Mouse (Mus musculus) CH12.LX (cell line): ENCODE data around the gene Slc35d2. TPM values are rescaled to one million over a fixed set of nuclear protein-coding genes. Genes with fewer than 3 reads are reported as not detected.

Experiments used
- DNase-seq: peaks from one replicate; pipeline ENCODE4 v3.0.0-alpha.2; 2013; ENCODE audit errors: extremely low read depth
- H3K27ac ChIP-seq: 2 replicates; pipeline ENCODE4 v1.5.1; 2012; ENCODE audit warnings: low read depth, mild to moderate bottlenecking, control low read depth, moderate library complexity; ENCODE audit not compliant: insufficient read depth
- H3K27me3 ChIP-seq: replicated peaks from 2 replicates; pipeline ENCODE3; 2012; ENCODE audit warnings: inconsistent platforms
- H3K36me3 ChIP-seq, 2 experiments: replicated peaks in 1 of 2; 2 replicates each; pipeline versions ENCODE3 to v1.6.1; 2012; ENCODE audit warnings: inconsistent platforms in 1 of 2, low read length in 1 of 2, mild to moderate bottlenecking in 1 of 2, mixed read lengths in 1 of 2, moderate library complexity in 1 of 2; ENCODE audit not compliant: control insufficient read depth in 1 of 2, insufficient read depth in 1 of 2
- H3K4me1 ChIP-seq, 2 experiments: 2 replicates each; pipeline ENCODE4 v1.6.1; 2012; ENCODE audit warnings: inconsistent platforms in 1 of 2, moderate library complexity in 1 of 2; ENCODE audit not compliant: insufficient read depth in 2 of 2, control insufficient read depth in 1 of 2
- H3K4me2 ChIP-seq: 2 replicates; pipeline ENCODE4 v1.6.1; 2012; ENCODE audit warnings: low read depth, mild to moderate bottlenecking, control low read depth; ENCODE audit not compliant: poor library complexity, insufficient read depth, severe bottlenecking
- H3K4me3 ChIP-seq, 3 experiments: fragments of 150-350 bp in 1 of 3; sonication (generic) in 1 of 3; replicated peaks in 1 of 3; 2 replicates each; pipeline versions ENCODE3 to v1.5.1; 2011 to 2012; ENCODE audit warnings: low read depth in 2 of 3, low read length in 2 of 3, mild to moderate bottlenecking in 2 of 3, moderate library complexity in 2 of 3, control low read depth in 1 of 3, improper control_type of control experiment in 1 of 3, inconsistent platforms in 1 of 3, mixed read lengths in 1 of 3; ENCODE audit not compliant: poor library complexity in 1 of 3
- H3K79me2 ChIP-seq: replicated peaks from 2 replicates; pipeline ENCODE4 v1.6.1; 2012; ENCODE audit warnings: mild to moderate bottlenecking, moderate library complexity; ENCODE audit not compliant: control insufficient read depth, poor library complexity, insufficient read depth, severe bottlenecking; ENCODE audit errors: extremely low read depth
- H3K9ac ChIP-seq: 2 replicates; pipeline ENCODE4 v1.6.1; 2012; ENCODE audit warnings: low read depth, mild to moderate bottlenecking, control low read depth, moderate library complexity; ENCODE audit not compliant: insufficient read depth
- H3K9me3 ChIP-seq: replicated peaks from 2 replicates; pipeline ENCODE3; 2012; ENCODE audit warnings: low read length, inconsistent platforms, mixed read lengths
- CTCF ChIP-seq, 2 experiments: IDR thresholded peaks in 1 of 2; conservative IDR thresholded peaks in 1 of 2; 2 replicates each; pipeline ENCODE4 v1.5.1; 2011 to 2012; ENCODE audit warnings: low read depth in 2 of 2, low read length in 2 of 2, improper control_type of control experiment in 1 of 2, inconsistent platforms in 1 of 2, mild to moderate bottlenecking in 1 of 2, moderate library complexity in 1 of 2
- EP300 ChIP-seq: IDR thresholded peaks from 2 replicates; pipeline ENCODE4 v1.6.1; 2011; ENCODE audit warnings: low read length, improper control_type of control experiment
- HCFC1 ChIP-seq: IDR thresholded peaks from 2 replicates; pipeline ENCODE4 v1.6.1; 2012; ENCODE audit warnings: low read depth, mild to moderate bottlenecking, inconsistent platforms, low read length, improper control_type of control experiment
- KAT2A ChIP-seq: IDR thresholded peaks from 2 replicates; pipeline ENCODE4 v1.6.1; 2012; ENCODE audit warnings: low read length, improper control_type of control experiment, inconsistent platforms; ENCODE audit not compliant: insufficient replicate concordance
- MAZ ChIP-seq: IDR thresholded peaks from 2 replicates; pipeline ENCODE4 v1.6.1; 2012; ENCODE audit warnings: low read depth, mild to moderate bottlenecking, inconsistent platforms, low read length, improper control_type of control experiment, moderate library complexity
- MEF2A ChIP-seq: IDR thresholded peaks from 2 replicates; pipeline ENCODE4 v1.6.1; 2014; ENCODE audit warnings: low read depth, mild to moderate bottlenecking, inconsistent platforms, low read length, improper control_type of control experiment, borderline replicate concordance
- POLR2AphosphoS2 ChIP-seq: IDR thresholded peaks from 2 replicates; pipeline ENCODE4 v1.6.1; 2011; ENCODE audit warnings: low read depth, low read length, improper control_type of control experiment
- RAD21 ChIP-seq: IDR thresholded peaks from 2 replicates; pipeline ENCODE4 v1.6.1; 2011; ENCODE audit warnings: low read depth, mild to moderate bottlenecking, low read length, improper control_type of control experiment, moderate library complexity
- SIN3A ChIP-seq: IDR thresholded peaks from 2 replicates; pipeline ENCODE4 v1.6.1; 2012; ENCODE audit warnings: low read length, improper control_type of control experiment, inconsistent platforms
- TBP ChIP-seq: conservative IDR thresholded peaks from 2 replicates; pipeline ENCODE4 v1.6.1; 2011; ENCODE audit warnings: low read depth, low read length, improper control_type of control experiment
- TCF12 ChIP-seq: IDR thresholded peaks from 2 replicates; pipeline ENCODE4 v1.6.1; 2014; ENCODE audit warnings: low read depth, mild to moderate bottlenecking, inconsistent platforms, low read length, improper control_type of control experiment
- ZC3H11A ChIP-seq: IDR thresholded peaks from 2 replicates; pipeline ENCODE4 v1.6.1; 2012; ENCODE audit warnings: low read depth, mild to moderate bottlenecking, inconsistent platforms, low read length, improper control_type of control experiment
- dilution Hi-C: fragments of 300-500 bp; cut with MboI; formaldehyde crosslinking; loops from 2 replicates; pipeline ENCODE4 v1.14.3; 2020; ENCODE audit warnings: low sequenced_read_pairs; ENCODE audit not compliant: extremely low pct_unique_long_range_greater_than_20kb, extremely low pct_ligation_motif_present
- in situ Hi-C: fragments of 300-500 bp; cut with MboI; formaldehyde crosslinking; loops from 3 replicates; pipeline ENCODE4 v1.14.3; 2019; ENCODE audit warnings: low sequenced_read_pairs, low pct_ligation_motif_present, low pct_unique_long_range_greater_than_20kb, mixed read lengths
- polyA plus RNA-seq: library from polyadenylated mRNA; unstranded; fragments of >175 nt; gene quantifications from 2 replicates; pipeline ENCODE4 v1.2.1, GENCODE M21; 2012; ENCODE audit warnings: low read depth; ENCODE audit not compliant: insufficient read length
- total RNA-seq, 2 experiments: library from RNA; depleted of rRNA; stranded (reverse); fragments of 300-350 nt in 1 of 2; fragments of >200 nt in 1 of 2; gene quantifications; 2 replicates each; pipeline ENCODE4 v1.2.3; 2012 to 2014

The Slc35d2 gene
- total and polyA plus RNA-seq, 3 experiments, result 10.3 to 19.4 (median 17.2) TPM

DNA sequence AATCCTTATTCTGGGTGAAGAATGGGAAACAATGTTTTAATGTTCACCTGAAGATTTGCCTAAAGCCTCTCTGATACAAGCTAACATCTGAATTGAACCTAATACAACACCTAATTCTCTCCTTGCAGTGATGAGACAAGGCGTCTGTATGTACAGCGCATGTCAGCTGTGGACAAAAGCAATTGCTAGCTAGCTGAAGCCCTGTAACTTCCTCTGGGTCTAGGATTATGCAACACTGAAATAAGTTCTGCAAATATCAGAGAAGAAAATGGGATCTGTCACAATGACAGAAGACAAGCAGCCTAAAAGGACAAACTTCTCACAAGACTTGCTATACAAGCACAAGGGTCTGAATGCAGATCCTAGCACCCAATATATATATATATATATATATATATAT is 80.7 kb downstream of the Slc35d2 start:
- in situ Hi-C loops, result loop anchor here (25.0 kb wide), 2 partner anchors 336 to 711 kb away; no protein-coding TSS in a partner anchor

More for the DNA sequence above, 80.7 kb downstream of the Slc35d2 start:
- Histone ChIP-seq H3K9ac (no peak overlapping the region), H3K79me2 (no peaks in the 10 kb centered on the region), H3K4me1 (no peaks in the 10 kb centered on the region), H3K9me3 (peaks cover 9% of the 10 kb centered on the region), H3K4me2 (no peak overlapping the region), H3K36me3 (no peaks in the 10 kb centered on the region), H3K4me3 (no peak overlapping the region), H3K27ac (no peak overlapping the region), H3K27me3 (no peaks in the 10 kb centered on the region)
- TF ChIP-seq CTCF (conservative IDR thresholded peaks at IDR 0.05 in 1 of 2, IDR thresholded peaks at IDR 0.05 in 1 of 2; ENCODE audit: low read depth in 2 of 2, low read length in 2 of 2) (no peak), MEF2A (no peak), TBP (no peak), HCFC1 (no peak), KAT2A (no peak), MAZ (no peak), EP300 (no peak), TCF12 (no peak), SIN3A (no peak), RAD21 (no peak), POLR2AphosphoS2 (no peak), ZC3H11A (no peak)
- no peak for DNase-seq
- dilution Hi-C loops, result no loop called here

Other genes with a start within 250 kb of the Slc35d2 start
- not detected in 2 replicates for gene Hsd17b3, start 40.1 kb downstream of the Slc35d2 start, total RNA-seq (2012; rRNA removed)
- not detected in 2 replicates for gene Hsd17b3, start 40.1 kb downstream of the Slc35d2 start, total RNA-seq (2014; rRNA removed)
- not detected in 2 replicates for gene Hsd17b3, start 40.1 kb downstream of the Slc35d2 start, polyA plus RNA-seq
- gene Zfp367, start 23.8 kb upstream of the Slc35d2 start, total RNA-seq (2012; rRNA removed), result 12.6 and 17.0 TPM in 2 replicates
- 33.7 and 39.2 TPM in 2 replicates for gene Zfp367, start 23.8 kb upstream of the Slc35d2 start, total RNA-seq (2014; rRNA removed)
- gene Zfp367, start 23.8 kb upstream of the Slc35d2 start, polyA plus RNA-seq, result 17.3 and 23.8 TPM in 2 replicates
- 1.8 and 3.3 TPM in 2 replicates for gene Habp4, start 32.5 kb upstream of the Slc35d2 start, total RNA-seq (2012; rRNA removed)
- 2.6 and 3.5 TPM in 2 replicates for gene Habp4, start 32.5 kb upstream of the Slc35d2 start, total RNA-seq (2014; rRNA removed)
- 3.3 and 4.2 TPM in 2 replicates for gene Habp4, start 32.5 kb upstream of the Slc35d2 start, polyA plus RNA-seq
- gene Cdc14b, start 145.9 kb upstream of the Slc35d2 start, total RNA-seq (2012; rRNA removed), result 2.9 and 5.5 TPM in 2 replicates
- 2.7 and 3.8 TPM in 2 replicates for gene Cdc14b, start 145.9 kb upstream of the Slc35d2 start, total RNA-seq (2014; rRNA removed)
- 4.6 and 4.8 TPM in 2 replicates for gene Cdc14b, start 145.9 kb upstream of the Slc35d2 start, polyA plus RNA-seq
- gene Aaed1, start 183.3 kb upstream of the Slc35d2 start, total RNA-seq (2012; rRNA removed), result 9.1 and 12.2 TPM in 2 replicates
- 19.3 and 22.1 TPM in 2 replicates for gene Aaed1, start 183.3 kb upstream of the Slc35d2 start, total RNA-seq (2014; rRNA removed)
- gene Aaed1, start 183.3 kb upstream of the Slc35d2 start, polyA plus RNA-seq, result 8.2 and 8.3 TPM in 2 replicates
- 0.89 and 1.8 TPM in 2 replicates for gene Ctsl, start 241.5 kb upstream of the Slc35d2 start, total RNA-seq (2012; rRNA removed)
- 4.6 and 5.7 TPM in 2 replicates for gene Ctsl, start 241.5 kb upstream of the Slc35d2 start, total RNA-seq (2014; rRNA removed)
- gene Ctsl, start 241.5 kb upstream of the Slc35d2 start, polyA plus RNA-seq, result 6.5 and 8.1 TPM in 2 replicates